Mouse (Mus musculus): ENCODE results near the gene Arpp19. TPM values are rescaled to one million over a fixed set of nuclear protein-coding genes. Genes with fewer than 3 reads are reported as not detected.

Arpp19 gene
- polyA plus RNA-seq, 1 experiment from 2014 or later: 254 TPM

Other genes with a start within 250 kb of the Arpp19 start
- 0.06 TPM in 1 of 2 replicates, not detected in the other for gene Onecut1, start 175.7 kb upstream of the Arpp19 start, polyA plus RNA-seq (2015; fragmentation: Nextera tagmentation; extraction: Ambion mirVana)
- 9.6 and 12.0 TPM in 2 replicates for gene Fam214a, start 84.7 kb upstream of the Arpp19 start, polyA plus RNA-seq (2015; fragmentation: Nextera tagmentation; extraction: Ambion mirVana)
- 11.9 and 13.4 TPM in 2 replicates for gene Myo5a, start 33.4 kb downstream of the Arpp19 start, polyA plus RNA-seq (2015; fragmentation: Nextera tagmentation; extraction: Ambion mirVana)
- 27.8 and 30.2 TPM in 2 replicates for gene Myo5c, start 194.4 kb downstream of the Arpp19 start, polyA plus RNA-seq (2015; fragmentation: Nextera tagmentation; extraction: Ambion mirVana)